Mouse (Mus musculus) layer of hippocampus, postnatal 25 days (tissue): Measurements from ENCODE around the gene Olfr374. TPM values are rescaled to one million over a fixed set of nuclear protein-coding genes. Genes with fewer than 3 reads are reported as not detected.

ENCODE experiments used
- DNase-seq, 2 experiments: peaks; one replicate each; pipeline ENCODE4 v3.0.0; 2022; ENCODE audit warnings: mixed read lengths in 2 of 2, low spot score in 1 of 2; ENCODE audit errors: extremely low spot score in 1 of 2
- total RNA-seq, 2 experiments: library from RNA; stranded (reverse); gene quantifications; 2 replicates each; pipeline ENCODE4 v1.2.3; 2021

Olfr374 gene
- total RNA-seq, 2 experiments from 2014 or later, result not detected

DNA sequence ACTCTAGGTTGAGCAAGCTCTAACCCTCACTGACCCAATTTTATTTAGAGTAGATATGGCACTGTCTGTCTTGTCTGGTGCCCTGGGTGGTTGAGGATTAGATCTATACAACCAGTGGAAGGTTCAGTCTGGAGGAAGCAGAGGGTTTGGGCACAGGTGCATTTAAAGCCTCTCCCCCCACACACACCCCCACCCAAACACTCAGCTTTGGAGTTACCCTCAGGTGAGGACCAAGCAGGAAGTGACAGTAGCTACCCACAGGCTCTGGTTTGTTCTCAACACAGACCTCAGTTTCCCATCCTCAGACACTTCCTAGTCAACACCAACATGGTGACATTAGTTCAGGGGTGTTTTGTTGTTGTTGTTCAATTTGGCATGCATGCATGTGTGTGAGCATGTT lies 56.0 kb downstream of the Olfr374 start:
- no peak for DNase-seq

Other genes with a start within 250 kb of the Olfr374 start
- 1 to 10 TPM; 8.8 to 8.9 TPM for gene Zfp709, start 225.0 kb upstream of the Olfr374 start, total RNA-seq
- 10 to 100 TPM; 13.4 to 13.9 TPM for gene Zfp882, start 198.4 kb upstream of the Olfr374 start, total RNA-seq
- gene Zfp617, start 198.4 kb upstream of the Olfr374 start, total RNA-seq, result 10 to 100 TPM; 25.6 to 30.8 TPM
- 10 to 100 TPM; 15.4 to 21.8 TPM for gene Zfp961, start 156.0 kb upstream of the Olfr374 start, total RNA-seq
- not detected for gene Cyp4f18, start 97.4 kb upstream of the Olfr374 start, total RNA-seq
- not detected for gene Olfr372, start 65.8 kb upstream of the Olfr374 start, total RNA-seq
- not detected for gene Olfr373, start 23.9 kb upstream of the Olfr374 start, total RNA-seq
- gene Tpm4, start 27.9 kb downstream of the Olfr374 start, total RNA-seq, result 10 to 100 TPM; 26.2 to 27.5 TPM
- gene Rab8a, start 54.2 kb downstream of the Olfr374 start, total RNA-seq, result 10 to 100 TPM; 40.0 to 41.2 TPM
- not detected for gene Hsh2d, start 82.6 kb downstream of the Olfr374 start, total RNA-seq
- gene Cib3, start 105.8 kb downstream of the Olfr374 start, total RNA-seq, result not detected
- gene Gm11034, start 106.6 kb downstream of the Olfr374 start, total RNA-seq, result not detected
- gene Fam32a, start 112.7 kb downstream of the Olfr374 start, total RNA-seq, result 10 to 100 TPM; 57.4 to 60.6 TPM
- 10 to 100 TPM; 85.8 to 96.2 TPM for gene Ap1m1, start 133.0 kb downstream of the Olfr374 start, total RNA-seq
- gene Gm10282, start 198.2 kb downstream of the Olfr374 start, total RNA-seq, result 1 to 10 TPM; 6.6 to 7.9 TPM
- gene Klf2, start 212.0 kb downstream of the Olfr374 start, total RNA-seq, result 10 to 100 TPM; 14.3 to 18.0 TPM